Mouse (Mus musculus) forebrain, postnatal 0 days (tissue): ENCODE results near the gene Tada2b. TPM values are rescaled to one million over a fixed set of nuclear protein-coding genes. Genes with fewer than 3 reads are reported as not detected.

Experiments
- ATAC-seq: fragments of 200-750 bp; cut with Nextera tagmentation; 2 replicates; pipeline ENCODE4 v1.8.0; 2017; ENCODE audit warnings: mild to moderate bottlenecking, moderate library complexity
- DNase-seq: peaks from one replicate; pipeline ENCODE4 v3.0.0-alpha.2; 2015
- H3K27ac ChIP-seq: fragments of 300-500 bp; sonication (generic); 2 replicates; pipeline ENCODE4 v1.5.1; 2014; ENCODE audit warnings: low read depth, mild to moderate bottlenecking, antibody characterized with exemption, low read length, moderate library complexity, mixed read lengths
- H3K27me3 ChIP-seq: fragments of 300-500 bp; sonication (generic); 2 replicates; pipeline ENCODE4 v1.6.1; 2014; ENCODE audit warnings: mild to moderate bottlenecking, low read length, mixed read lengths; ENCODE audit not compliant: insufficient read depth
- H3K36me3 ChIP-seq: fragments of 300-500 bp; sonication (generic); 2 replicates; pipeline ENCODE4 v1.6.1; 2014; ENCODE audit warnings: mild to moderate bottlenecking, moderate library complexity; ENCODE audit not compliant: insufficient read depth
- H3K4me1 ChIP-seq: fragments of 300-500 bp; sonication (generic); 2 replicates; pipeline ENCODE4 v1.6.1; 2014; ENCODE audit warnings: antibody characterized with exemption; ENCODE audit not compliant: insufficient read depth
- H3K4me2 ChIP-seq: fragments of 300-500 bp; sonication (generic); 2 replicates; pipeline ENCODE4 v1.6.1; 2014; ENCODE audit warnings: low read depth, mild to moderate bottlenecking, moderate library complexity
- H3K4me3 ChIP-seq: fragments of 300-500 bp; sonication (generic); 2 replicates; pipeline ENCODE4 v1.5.1; 2014; ENCODE audit warnings: low read depth, low read length, mixed read lengths
- H3K9ac ChIP-seq: fragments of 300-500 bp; sonication (generic); 2 replicates; pipeline ENCODE4 v1.6.1; 2014; ENCODE audit warnings: mild to moderate bottlenecking
- H3K9me3 ChIP-seq: fragments of 300-500 bp; sonication (generic); 2 replicates; pipeline ENCODE4 v1.6.1; 2016; ENCODE audit warnings: low read length
- CTCF ChIP-seq: sonication (generic); IDR thresholded peaks from 2 replicates; pipeline ENCODE4 v1.5.1; 2016; ENCODE audit warnings: antibody characterized with exemption, control low read depth, low read depth
- WGBS: fragments of 180-500 bp; shearing (Covaris S2); extraction: QIAGEN DNeasy Blood & Tissue Kit; methylation state at CpG from one replicate; pipeline ENCODE4 v1.1.7; 2014; 5-methylcytosine and 5-hydroxymethylcytosine counted together
- polyA plus RNA-seq: library from polyadenylated mRNA; unstranded; fragments of >200 nt; fragmentation: Nextera tagmentation; extraction: Ambion mirVana; gene quantifications from 2 replicates; pipeline ENCODE4 v1.2.1, GENCODE M21; 2015
- total RNA-seq: library from RNA; depleted of rRNA; stranded (reverse); fragments of >200 nt; gene quantifications from 2 replicates; pipeline ENCODE4 v1.2.3, GENCODE M21; 2014

Tada2b gene
- total and polyA plus RNA-seq, 2 experiments from 2014 or later, result 3.0 to 22.0 TPM

DNA sequence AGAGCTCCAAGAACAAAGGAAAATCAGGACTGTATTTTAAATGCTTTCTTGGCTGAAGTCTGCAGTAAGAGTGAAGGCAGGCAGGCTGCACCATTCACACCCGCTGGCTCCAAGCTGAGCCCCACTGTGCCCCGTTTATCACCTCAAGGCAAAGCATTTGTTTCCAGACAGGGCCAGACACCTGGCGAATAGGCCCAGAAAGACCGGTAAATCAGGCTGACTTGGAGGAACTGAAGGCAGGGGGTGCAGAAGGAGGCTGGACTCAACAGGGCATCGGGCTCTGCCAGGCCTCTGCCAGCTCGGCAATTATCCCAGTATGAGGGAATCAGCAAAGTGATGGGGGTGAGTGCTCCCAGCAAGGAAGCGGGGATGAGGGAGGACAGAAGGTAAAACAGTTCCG lies 39.1 kb downstream of the Tada2b start:
- no peak overlapping the region for H3K27ac ChIP-seq
- peak; percentile 57; the same call in 1 of the 2 replicates for ATAC-seq
- H3K4me2 ChIP-seq, result no peak overlapping the region
- TF ChIP-seq CTCF, result no peak
- 25% methylated on average over 8 of the region's 8 CpGs for WGBS
- H3K36me3 ChIP-seq, result no peaks in the 10 kb centered on the region
- H3K4me1 ChIP-seq, result 0 out of 2 replicates have a peak, but pooled peaks cover 3% of the 10 kb centered on the region
- no peak overlapping the region for H3K4me3 ChIP-seq
- no peaks in the 10 kb centered on the region for H3K27me3 ChIP-seq
- H3K9me3 ChIP-seq, result no peaks in the 10 kb centered on the region
- H3K9ac ChIP-seq, result 0 out of 2 replicates have a peak overlapping the region, but pooled peaks have one; percentile 10
- DNase-seq, result peak; percentile 18

DNA sequence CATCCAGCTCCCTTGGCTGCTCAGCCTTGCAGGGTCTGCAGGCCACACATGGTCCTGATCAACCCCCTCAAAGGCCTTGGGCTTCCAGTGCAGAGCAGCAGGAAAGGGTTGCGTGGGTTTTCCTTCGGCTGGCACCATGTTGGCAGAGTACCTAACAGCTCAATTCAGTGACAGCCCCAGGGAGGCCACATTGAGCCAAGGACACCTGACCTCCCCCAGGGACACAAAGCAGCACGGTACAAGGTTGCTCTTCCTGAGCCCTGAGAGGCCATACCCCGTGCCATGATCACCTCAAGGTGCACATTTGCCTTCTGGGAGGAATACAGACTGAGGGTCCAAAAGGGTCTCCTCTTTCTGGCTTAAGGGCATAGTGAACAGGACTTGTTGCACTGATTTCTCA lies 39.5 kb downstream of the Tada2b start:
- TF ChIP-seq CTCF, result no peak
- H3K27me3 ChIP-seq, result no peaks in the 10 kb centered on the region
- 47% methylated on average over 4 of the region's 4 CpGs for WGBS
- no peak overlapping the region for H3K4me3 ChIP-seq
- H3K9me3 ChIP-seq, result no peaks in the 10 kb centered on the region
- no peak for DNase-seq
- no peak for ATAC-seq
- 0 out of 2 replicates have a peak, but pooled peaks cover 3% of the 10 kb centered on the region for H3K4me1 ChIP-seq
- no peaks in the 10 kb centered on the region for H3K36me3 ChIP-seq
- H3K4me2 ChIP-seq, result no peak overlapping the region
- H3K9ac ChIP-seq, result no peak overlapping the region
- H3K27ac ChIP-seq, result no peak overlapping the region

DNA sequence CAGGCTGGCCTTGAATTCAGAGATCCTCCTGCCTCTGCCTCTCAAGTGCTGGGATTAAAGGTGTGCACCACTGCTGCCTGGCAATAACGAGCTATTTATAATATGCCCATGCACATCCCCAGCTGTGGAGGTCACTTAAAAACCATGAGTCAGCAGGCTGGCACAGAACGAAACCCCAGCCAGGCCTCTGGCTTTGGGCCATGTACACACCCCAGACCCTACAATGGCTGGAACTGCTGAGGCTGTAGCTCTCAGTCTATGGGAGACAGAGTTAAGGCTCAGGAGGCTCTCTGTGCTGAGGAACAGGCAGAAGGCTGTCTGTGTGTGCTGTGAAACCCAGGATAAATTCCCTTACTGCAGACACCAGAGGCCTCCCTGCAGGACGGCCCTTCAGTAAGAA lies 43.3 kb downstream of the Tada2b start:
- H3K4me1 ChIP-seq, result 0 out of 2 replicates have a peak, but pooled peaks cover 3% of the 10 kb centered on the region
- H3K4me3 ChIP-seq, result no peak overlapping the region
- TF ChIP-seq CTCF, result no peak
- 58% methylated on average over 3 of the region's 3 CpGs for WGBS
- no peaks in the 10 kb centered on the region for H3K9me3 ChIP-seq
- no peak overlapping the region for H3K9ac ChIP-seq
- no peak overlapping the region for H3K27ac ChIP-seq
- no peak for ATAC-seq
- no peak for DNase-seq
- no peaks in the 10 kb centered on the region for H3K36me3 ChIP-seq
- H3K27me3 ChIP-seq, result no peaks in the 10 kb centered on the region
- no peak overlapping the region for H3K4me2 ChIP-seq

DNA sequence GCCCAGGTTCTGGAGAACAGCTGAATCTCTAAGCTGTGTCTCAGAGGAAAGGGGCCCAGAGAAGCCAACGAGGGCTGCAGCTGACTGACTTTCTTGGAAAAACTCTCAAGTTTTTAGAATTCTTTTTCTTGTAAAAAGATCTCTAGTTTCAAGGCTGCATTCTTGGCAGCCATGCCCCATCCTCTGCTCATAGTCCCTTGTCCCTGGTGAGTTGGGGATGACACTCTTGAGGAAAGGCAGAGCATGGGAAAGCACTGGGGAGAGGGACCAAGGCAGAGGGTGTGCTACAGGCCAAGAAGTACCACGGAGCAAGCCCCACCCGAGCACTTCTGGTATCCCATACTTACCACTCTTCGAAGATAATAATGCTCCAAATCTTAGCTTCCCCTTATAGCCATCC lies 47.2 kb downstream of the Tada2b start:
- ATAC-seq (no peak), DNase-seq (no peak)
- Histone ChIP-seq H3K27me3 (no peaks in the 10 kb centered on the region), H3K9ac (no peak overlapping the region), H3K4me3 (no peak overlapping the region), H3K27ac (no peak overlapping the region), H3K9me3 (no peaks in the 10 kb centered on the region), H3K4me1 (peaks cover 5% of the 10 kb centered on the region; the same call in 1 of the 2 replicates), H3K36me3 (no peaks in the 10 kb centered on the region), H3K4me2 (no peak overlapping the region)
- TF ChIP-seq CTCF, result no peak
- 79% methylated on average over 4 of the region's 4 CpGs for WGBS

DNA sequence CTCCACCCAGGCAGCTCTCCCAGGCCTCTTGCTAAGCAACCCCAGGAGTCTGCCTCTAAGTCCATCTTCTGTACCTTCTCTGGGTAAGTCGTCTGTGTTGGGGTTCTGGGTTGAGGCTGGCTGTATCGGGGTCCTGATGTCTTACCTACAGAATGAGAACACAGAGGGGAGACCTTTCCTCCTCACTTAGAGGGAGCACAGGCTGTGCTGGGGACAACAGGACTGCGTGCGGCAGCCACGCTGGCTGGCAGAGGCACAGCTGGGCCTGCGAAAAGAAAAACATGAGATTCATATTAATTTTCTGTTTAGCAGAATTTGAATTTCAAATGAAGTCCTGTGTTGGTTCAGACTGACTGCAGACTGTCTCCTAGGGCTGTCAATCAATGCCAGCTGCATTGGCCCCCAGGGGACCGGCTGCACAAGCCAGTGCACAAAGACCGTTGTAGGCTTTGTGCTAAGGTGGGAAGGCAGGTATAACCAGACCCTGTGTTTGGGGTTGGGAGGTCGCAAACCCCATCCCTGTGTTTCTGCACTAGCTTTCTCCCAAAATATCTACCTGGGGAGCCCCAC lies 49.6 kb downstream of the Tada2b start:
- Histone ChIP-seq H3K9me3 (no peaks in the 10 kb centered on the region), H3K36me3 (no peaks in the 10 kb centered on the region), H3K9ac (no peak overlapping the region), H3K4me3 (no peak overlapping the region), H3K4me2 (no peak overlapping the region), H3K27me3 (no peaks in the 10 kb centered on the region), H3K4me1 (peaks cover 5% of the 10 kb centered on the region; the same call in 1 of the 2 replicates), H3K27ac (0 out of 2 replicates have a peak overlapping the region, but pooled peaks have one; percentile 10)
- no peak for TF ChIP-seq CTCF
- WGBS, result 43% methylated on average over 9 of the region's 9 CpGs
- peak; percentile 78 for ATAC-seq
- peak; percentile 41 for DNase-seq

DNA sequence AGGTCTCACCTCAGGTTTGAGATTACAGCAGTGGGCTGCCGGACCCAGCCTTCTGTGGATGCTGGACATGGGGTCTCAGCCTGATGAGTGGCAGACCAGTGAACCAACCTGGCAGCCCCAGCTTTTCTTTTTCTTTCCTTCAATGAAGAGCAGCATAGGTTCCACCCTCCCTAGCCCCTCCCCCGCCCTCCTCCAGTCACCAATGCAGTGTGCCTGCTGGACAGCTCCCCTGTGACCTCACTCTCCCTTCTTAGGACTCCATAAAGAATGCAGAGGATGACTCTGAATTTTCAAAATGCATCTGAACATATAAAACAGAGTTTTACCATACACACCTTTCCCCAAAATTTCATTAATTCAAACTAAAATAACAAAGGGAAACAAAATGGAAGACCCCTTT lies 52.4 kb downstream of the Tada2b start:
- Histone ChIP-seq H3K36me3 (no peaks in the 10 kb centered on the region), H3K27ac (no peak overlapping the region), H3K4me3 (no peak overlapping the region), H3K9me3 (no peaks in the 10 kb centered on the region), H3K27me3 (no peaks in the 10 kb centered on the region), H3K4me1 (peaks cover 5% of the 10 kb centered on the region; the same call in 1 of the 2 replicates), H3K9ac (no peak overlapping the region), H3K4me2 (no peak overlapping the region)
- no peak for ATAC-seq
- WGBS, result 70% methylated on average over 2 of the region's 2 CpGs
- TF ChIP-seq CTCF, result no peak
- no peak for DNase-seq

DNA sequence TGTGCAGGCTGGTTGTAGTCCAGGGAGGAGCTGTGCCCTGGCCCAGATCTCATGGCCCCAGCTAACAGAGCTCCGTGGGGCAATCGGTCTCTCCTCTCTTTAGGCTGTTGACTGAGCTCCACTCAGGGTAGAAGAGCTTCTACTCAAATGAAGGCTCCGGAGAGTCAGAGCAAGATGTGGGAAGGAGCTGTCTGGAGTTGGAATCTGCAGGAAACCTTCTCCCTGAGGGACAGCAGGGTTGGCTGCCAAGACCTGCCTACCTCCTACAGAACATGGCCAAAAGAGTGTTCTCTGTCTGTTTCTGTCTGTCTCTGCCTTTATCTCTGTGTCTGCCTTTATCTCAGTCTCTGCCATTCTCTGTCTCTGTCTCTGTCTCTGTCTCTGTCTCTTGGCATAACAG lies 54.5 kb downstream of the Tada2b start:
- WGBS, result 93% methylated on average over 3 of the region's 3 CpGs
- no peaks in the 10 kb centered on the region for H3K9me3 ChIP-seq
- no peaks in the 10 kb centered on the region for H3K27me3 ChIP-seq
- TF ChIP-seq CTCF, result no peak
- no peak overlapping the region for H3K4me2 ChIP-seq
- H3K36me3 ChIP-seq, result no peaks in the 10 kb centered on the region
- H3K9ac ChIP-seq, result no peak overlapping the region
- DNase-seq, result no peak
- H3K27ac ChIP-seq, result no peak overlapping the region
- H3K4me1 ChIP-seq, result no peaks in the 10 kb centered on the region; the same call in 1 of the 2 replicates
- H3K4me3 ChIP-seq, result no peak overlapping the region
- ATAC-seq, result no peak
